Mouse (Mus musculus) left cerebral cortex, postnatal 25 days (tissue): ENCODE measurements around the gene Sap30l. TPM values are rescaled to one million over a fixed set of nuclear protein-coding genes. Genes with fewer than 3 reads are reported as not detected.
"Not testable (repeated sequence)": the region's sequence is repeated elsewhere in the genome, so short reads cannot be mapped to it uniquely, and the experiment has no call there.

Experiments
- DNase-seq, 2 experiments: peaks; one replicate each; pipeline ENCODE4 v3.0.0; 2022; ENCODE audit warnings: low spot score in 2 of 2, mixed read lengths in 1 of 2
- intact Hi-C: fragments of 180-260 bp; cut with DNase I; formaldehyde crosslinking; loops from one replicate; pipeline ENCODE4 v1.15.1; 2025
- total RNA-seq, 2 experiments: library from RNA; stranded (reverse); gene quantifications; 2 replicates each; pipeline ENCODE4 v1.2.3; 2021

Gene Sap30l
- total RNA-seq, 2 experiments from 2014 or later: 50.4 to 50.9 TPM

DNA sequence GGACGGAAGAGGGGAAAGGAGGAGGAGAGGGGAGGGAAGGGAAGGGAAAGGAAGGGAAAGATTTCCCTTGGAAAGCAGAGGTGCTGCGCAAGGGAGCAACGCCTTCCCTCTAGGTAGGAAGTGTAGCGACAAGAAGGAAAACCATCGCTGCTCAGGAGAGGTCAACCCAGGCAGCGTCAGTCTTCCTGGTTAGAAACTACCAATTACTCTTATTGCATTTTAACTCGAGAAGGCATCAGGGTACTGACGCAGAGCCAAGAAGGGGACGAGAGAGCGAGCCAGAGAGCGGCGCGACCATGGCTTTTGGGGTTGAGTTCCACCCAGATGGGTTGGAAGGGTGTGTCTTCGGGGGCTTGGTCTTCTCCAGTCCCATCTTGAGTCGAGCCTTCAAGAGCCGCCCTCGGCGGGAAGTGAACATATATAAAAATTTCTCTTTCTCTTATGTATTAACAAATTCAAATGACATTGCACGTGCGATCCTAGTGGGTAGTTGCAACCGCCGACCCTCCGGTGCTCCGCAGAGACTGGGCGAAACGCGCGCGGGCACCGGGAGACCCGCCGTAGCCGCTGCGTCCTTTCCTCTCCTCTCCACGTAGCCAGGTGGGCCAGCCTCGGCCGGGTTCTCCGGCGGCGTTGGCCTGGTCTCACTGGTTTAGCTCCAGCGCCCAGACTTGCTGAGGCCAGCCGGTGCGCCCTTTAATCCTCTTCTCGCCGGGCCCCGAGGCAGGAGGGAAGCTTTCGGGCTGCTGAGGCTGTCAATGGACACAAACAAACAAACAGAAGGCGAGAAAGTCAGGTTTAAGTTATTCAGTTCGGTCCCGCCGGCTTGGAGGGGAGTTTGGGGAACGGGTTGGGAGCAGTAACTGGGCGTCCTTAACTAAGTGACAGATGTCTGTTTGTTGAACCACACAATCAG is 27.8 kb downstream of the Sap30l start:
- intact Hi-C loops: no loop called here
- no peak for DNase-seq

DNA sequence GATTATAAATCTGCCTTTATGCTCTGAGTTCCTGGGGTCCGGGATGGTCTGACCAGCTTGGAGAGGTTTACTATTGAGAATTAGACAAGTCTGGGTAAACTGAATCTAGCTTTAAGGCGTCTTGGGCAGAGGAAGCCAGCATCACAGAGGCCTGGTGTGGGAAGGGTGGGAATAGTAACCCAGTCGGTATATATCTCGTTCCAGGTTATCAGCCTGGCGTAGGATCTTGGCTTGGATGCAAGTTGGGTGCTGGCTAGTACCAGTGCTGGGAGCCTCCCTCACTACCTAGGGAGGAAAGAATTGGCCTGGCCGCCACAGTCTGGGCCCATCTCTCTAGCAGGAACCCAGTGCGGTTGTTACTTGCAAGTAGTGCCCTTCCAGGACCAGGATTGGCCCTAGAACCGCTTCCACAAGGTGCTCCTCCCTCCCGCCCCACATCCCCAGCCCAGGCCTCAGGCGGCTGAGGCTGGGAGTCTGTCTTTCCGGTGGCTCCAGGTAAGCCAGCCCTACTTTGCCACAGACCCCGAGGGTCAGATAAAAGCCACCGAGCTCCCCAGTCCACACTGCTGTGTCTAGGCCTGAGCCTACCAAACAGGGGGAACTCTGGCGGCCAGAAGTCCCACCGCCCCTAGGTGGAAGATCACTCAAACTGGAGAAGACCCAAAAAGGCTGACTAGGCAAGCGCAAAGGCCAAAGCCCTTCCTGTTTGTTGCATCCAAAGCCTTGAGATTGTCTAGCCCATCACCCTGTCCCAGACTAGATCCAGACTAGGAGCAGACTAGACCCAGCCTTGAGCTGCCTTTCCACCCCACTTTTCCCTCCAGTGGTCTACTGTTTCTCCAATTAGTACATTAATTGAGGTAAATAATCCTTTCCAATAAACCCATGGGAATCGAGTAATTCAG is 28.7 kb downstream of the Sap30l start:
- intact Hi-C loops: no loop called here

DNA sequence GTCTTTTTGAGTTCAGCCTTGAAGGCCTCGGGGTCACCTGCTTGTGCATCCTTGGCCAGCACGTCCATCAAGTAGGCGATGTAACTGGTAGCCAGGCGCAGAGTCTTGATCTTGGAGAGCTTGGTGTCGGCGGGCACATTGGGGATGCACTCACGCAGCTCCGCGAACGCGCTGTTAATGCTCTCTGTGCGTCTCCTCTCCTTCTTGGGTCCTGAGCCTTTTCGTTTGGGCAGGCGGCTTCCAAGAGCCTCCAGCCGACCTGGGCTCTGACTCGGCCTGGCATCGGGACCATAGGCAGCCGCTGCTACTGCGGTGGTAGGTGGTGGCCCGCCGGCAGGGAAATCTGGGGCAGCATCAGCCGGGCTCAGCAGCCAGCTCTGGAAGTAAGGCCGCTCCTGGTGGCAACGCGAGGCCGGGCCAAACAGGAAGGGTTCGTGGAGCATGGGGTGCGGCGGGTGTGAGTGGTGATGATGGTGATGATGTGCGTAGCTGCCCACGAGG is 29.9 kb downstream of the Sap30l start:
- no peak for DNase-seq
- intact Hi-C loops: no loop called here

More for the DNA sequence above, 28.7 kb downstream of the Sap30l start:
- DNase-seq: no peak

DNA sequence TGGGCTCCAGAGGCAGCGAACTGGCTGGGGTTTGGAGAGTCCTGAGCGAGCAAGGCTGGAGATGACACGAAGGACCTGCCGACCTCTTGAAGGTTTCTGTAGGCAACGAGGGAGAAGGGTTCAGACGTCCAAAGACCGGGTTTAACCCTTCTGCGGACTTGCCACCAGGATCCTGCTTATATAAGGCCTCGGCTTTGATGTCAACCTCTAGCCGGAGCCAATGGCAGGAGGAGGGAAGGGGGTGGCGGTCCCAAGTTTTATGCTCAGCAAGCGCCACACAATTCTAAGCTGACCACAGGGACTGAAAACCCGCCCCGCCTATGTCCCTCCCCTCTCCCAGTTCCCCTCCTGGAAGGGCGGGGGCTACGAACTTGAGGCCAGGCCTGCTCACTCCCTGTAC is 30.4 kb downstream of the Sap30l start:
- intact Hi-C loops: no loop called here
- DNase-seq: no peak

- intact Hi-C loops: no loop called here
- no peak for DNase-seq
Measured at GRCm38 (mm10) chr11:57832552-57833201, 31.2 kb downstream of the Sap30l start, which contains the start of gene Hand1. Gene Hand1 (minus strand): TSS chr11:57832818.

DNA sequence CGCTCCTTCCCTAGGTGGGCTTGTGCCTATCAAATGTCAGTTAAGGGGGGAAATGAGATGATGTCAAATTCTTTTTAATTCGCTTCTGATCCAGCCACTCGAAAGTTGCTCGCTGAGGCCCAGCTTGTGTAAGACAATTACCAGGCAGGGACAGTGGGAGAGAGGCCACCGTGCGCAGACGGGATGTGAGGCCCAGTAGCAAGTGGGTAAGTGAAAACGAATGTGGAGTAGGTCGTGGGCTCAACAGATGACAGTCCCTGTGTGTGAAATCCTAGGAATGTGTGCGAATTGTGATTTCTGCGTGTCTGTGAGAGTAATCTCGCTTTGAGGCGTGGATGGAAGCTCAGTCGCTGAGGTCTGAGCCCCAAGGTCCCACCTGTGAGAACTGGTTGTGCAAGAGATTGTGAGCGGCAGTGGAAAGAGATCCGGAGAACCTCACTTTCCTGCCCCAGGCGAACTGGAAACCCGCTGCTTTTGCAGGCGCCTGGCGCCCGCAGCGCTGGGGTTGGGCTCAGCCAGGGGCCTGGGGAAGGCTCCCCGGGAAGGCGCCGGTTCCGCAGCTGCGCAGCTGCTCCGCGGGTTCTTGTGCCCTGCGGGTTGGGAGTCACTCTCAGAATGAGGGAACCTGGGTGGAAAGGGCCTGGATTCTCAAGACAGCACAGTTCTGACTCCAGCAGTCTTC is 32.0 kb downstream of the Sap30l start:
- DNase-seq: no peak
- intact Hi-C loops: no loop called here

DNA sequence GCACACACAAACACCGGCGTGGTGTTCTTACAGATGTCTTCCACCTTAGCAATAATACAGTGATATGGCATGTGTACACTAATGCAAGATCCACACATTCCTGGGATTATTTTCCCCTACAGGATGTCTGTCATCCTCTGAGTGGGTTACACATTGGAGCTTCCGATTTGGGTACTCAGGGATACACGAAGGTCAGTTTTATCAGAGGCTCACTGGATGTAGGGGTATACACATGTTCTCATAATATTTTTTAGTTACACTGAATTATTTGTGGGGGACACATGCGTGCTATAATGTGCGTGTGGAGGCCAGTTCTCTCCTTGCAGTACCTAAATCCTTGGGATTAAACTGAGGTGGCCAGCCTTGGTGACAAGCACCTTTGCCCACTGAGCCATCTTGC is 32.6 kb downstream of the Sap30l start:
- intact Hi-C loops: no loop called here
- DNase-seq: no peak

GRCm38 (mm10) chr11:57835331-57835730 is 33.9 kb downstream of the Sap30l start:
- intact Hi-C loops: no loop called here
- no peak for DNase-seq

- DNase-seq: no peak
- intact Hi-C loops: no loop called here
Measured at GRCm38 (mm10) chr11:57835931-57836330, 34.5 kb downstream of the Sap30l start.

DNA sequence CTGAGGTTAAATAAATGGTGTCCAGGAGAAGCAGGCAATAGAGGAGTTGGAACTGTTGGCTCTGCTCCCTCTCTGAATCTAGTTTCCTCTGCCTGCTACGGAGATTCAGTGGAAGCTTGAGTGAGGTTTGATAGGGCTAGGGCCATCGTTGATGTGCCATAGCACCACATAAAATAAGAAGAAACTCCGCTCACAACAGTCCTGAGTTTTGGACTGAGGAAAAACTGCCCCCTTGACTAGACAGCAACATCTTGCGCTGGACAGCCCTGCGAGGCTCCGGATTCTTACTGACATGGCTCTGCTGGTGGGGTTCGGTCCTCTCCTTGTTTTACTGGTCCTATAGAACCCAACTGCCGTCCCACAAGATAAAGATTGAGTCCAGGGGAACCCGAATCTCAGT is 35.0 kb downstream of the Sap30l start:
- intact Hi-C loops: no loop called here
- no peak for DNase-seq

GRCm38 (mm10) chr11:57836872-57837680 is 35.6 kb downstream of the Sap30l start:
- no peak for DNase-seq
- intact Hi-C loops: no loop called here

GRCm38 (mm10) chr11:57837861-57838680 is 36.6 kb downstream of the Sap30l start:
- intact Hi-C loops: no loop called here

DNA sequence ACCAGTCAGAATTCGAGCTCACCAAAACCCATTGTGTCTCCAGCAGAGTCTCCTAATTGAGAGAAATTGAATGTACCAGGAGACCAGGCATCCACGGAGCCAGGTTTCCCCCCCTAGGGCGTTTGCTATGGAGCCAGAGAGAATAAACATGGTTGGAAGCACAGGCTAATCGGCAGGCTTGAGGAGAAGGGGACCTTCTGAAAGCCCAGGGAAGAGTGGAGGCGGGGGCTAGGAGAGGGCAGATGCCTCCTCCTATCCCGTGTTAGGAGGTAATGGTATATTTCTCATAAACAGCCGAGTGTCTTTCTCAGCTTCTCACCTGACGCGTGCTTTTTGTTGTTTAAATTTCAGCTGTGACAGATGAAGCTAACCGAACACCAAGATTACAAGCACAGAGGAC is 39.5 kb downstream of the Sap30l start:
- no peak for DNase-seq
- intact Hi-C loops: no loop called here

More at GRCm38 (mm10) chr11:57837861-57838680, 36.6 kb downstream of the Sap30l start:
- no peak for DNase-seq

DNA sequence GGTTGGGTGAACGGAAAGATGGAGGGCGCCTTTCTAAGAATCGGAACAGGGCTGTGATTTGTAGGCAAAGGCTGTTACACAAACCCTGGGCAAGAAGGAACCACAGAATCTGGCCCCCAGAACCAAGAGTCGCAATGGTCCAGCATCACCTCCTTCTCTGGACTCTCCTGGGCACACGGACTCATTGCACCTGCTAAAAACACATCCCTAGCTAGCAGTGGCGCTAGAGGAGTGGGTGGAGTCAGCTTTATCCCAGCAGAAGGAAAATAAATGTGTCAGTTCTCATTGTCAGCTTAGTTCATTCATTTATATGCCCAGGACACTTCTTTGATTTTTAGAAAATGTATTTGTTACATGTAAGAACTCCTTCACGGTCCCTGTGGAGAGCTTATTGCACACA is 40.0 kb downstream of the Sap30l start:
- no peak for DNase-seq
- intact Hi-C loops: no loop called here

DNA sequence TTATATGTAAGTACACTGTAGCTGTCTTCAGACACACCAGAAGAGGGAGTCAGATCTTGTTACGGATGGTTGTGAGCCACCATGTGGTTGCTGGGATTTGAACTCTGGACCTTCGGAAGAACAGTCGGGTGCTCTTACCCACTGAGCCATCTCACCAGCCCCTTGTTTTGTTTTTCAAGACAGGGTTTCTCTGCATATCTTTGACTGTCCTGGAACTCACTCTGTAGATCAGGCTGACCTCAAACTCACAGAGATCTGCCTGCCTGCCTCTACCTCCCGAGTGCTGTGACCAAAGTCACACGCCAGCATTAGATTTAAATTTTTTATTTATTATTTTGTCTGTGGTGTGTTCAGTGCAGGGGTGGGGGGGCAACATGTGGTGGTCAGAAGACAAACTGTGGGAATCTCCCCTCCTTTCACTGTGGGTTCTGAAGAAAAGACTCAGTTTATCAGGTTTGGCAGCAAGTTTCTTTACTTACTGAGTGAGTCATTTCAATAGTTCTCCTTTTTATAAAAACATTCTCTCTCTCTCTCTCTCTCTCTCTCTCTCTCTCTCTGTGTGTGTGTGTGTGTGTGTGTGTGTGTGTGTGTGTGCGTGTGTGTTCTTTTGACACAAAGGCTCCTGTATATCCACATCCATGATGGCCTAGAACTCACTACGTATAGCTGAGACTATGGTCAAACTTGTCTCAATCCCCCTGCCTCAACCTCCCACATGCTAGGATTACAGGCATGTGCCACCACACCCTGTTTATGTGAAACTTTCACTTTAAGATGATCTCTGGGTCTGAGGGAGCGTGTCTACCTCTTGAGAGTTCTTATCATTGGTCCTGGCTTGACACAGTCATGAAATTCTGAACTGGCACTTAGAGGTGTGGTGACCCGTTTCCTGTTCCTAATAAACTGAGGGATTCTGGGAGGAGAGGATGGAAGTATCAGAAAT is 45.3 kb downstream of the Sap30l start:
- intact Hi-C loops, DNase-seq: not testable (repeated sequence)

GRCm38 (mm10) chr11:57847396-57847795 is 46.0 kb downstream of the Sap30l start:
- intact Hi-C loops: no loop called here
- no peak for DNase-seq
